Mouse (Mus musculus): ENCODE data around the gene Lyrm4.

Gene Lyrm4

GRCm38 (mm10) chr13:36117143-36118014 lies at the start of gene Lyrm4, which contains the start of gene Fars2:
Gene Lyrm4 (minus strand): TSS chr13:36117526.
Gene Fars2 (plus strand): TSS chr13:36117412.
- in situ Hi-C loops (cut with MboI; ENCODE audit: low sequenced_read_pairs), result no loop called here

GRCm38 (mm10) chr13:36163898-36164297 lies 46.6 kb upstream of the Lyrm4 start:
- in situ Hi-C loops (cut with MboI; ENCODE audit: low sequenced_read_pairs), result no loop called here

GRCm38 (mm10) chr13:36163411-36163810 lies 46.1 kb upstream of the Lyrm4 start:
- in situ Hi-C loops (cut with MboI; ENCODE audit: low sequenced_read_pairs), result no loop called here

- in situ Hi-C loops (cut with MboI; ENCODE audit: low sequenced_read_pairs), result no loop called here
These were observed 39.1 kb upstream of the Lyrm4 start for GRCm38 (mm10) chr13:36156340-36156931.

GRCm38 (mm10) chr13:36152728-36153498 lies 35.6 kb upstream of the Lyrm4 start:
- in situ Hi-C loops (cut with MboI; ENCODE audit: low sequenced_read_pairs), result no loop called here

- in situ Hi-C loops (cut with MboI; ENCODE audit: low sequenced_read_pairs), result no loop called here
These were observed 32.9 kb upstream of the Lyrm4 start for GRCm38 (mm10) chr13:36150272-36150671.

- in situ Hi-C loops (cut with MboI; ENCODE audit: low sequenced_read_pairs), result no loop called here
These were observed 32.0 kb upstream of the Lyrm4 start for GRCm38 (mm10) chr13:36149175-36149939.

GRCm38 (mm10) chr13:36145601-36146000 lies 28.3 kb upstream of the Lyrm4 start:
- in situ Hi-C loops (cut with MboI; ENCODE audit: low sequenced_read_pairs), result no loop called here

GRCm38 (mm10) chr13:36140247-36141016 lies 23.1 kb upstream of the Lyrm4 start:
- in situ Hi-C loops (cut with MboI; ENCODE audit: low sequenced_read_pairs), result no loop called here

- in situ Hi-C loops (cut with MboI; ENCODE audit: low sequenced_read_pairs), result no loop called here
These were observed 22.4 kb upstream of the Lyrm4 start for GRCm38 (mm10) chr13:36139703-36140102.

GRCm38 (mm10) chr13:36131992-36132649 lies 14.8 kb upstream of the Lyrm4 start:
- in situ Hi-C loops (cut with MboI; ENCODE audit: low sequenced_read_pairs), result no loop called here

GRCm38 (mm10) chr13:36131401-36131800 lies 14.1 kb upstream of the Lyrm4 start:
- in situ Hi-C loops (cut with MboI; ENCODE audit: low sequenced_read_pairs), result no loop called here

- in situ Hi-C loops (cut with MboI; ENCODE audit: low sequenced_read_pairs), result no loop called here
These were observed 12.2 kb upstream of the Lyrm4 start for GRCm38 (mm10) chr13:36129360-36130054.

- in situ Hi-C loops (cut with MboI; ENCODE audit: low sequenced_read_pairs), result no loop called here
These were observed 3.3 kb upstream of the Lyrm4 start for GRCm38 (mm10) chr13:36120606-36121005.

- in situ Hi-C loops (cut with MboI; ENCODE audit: low sequenced_read_pairs), result no loop called here
These were observed 2.4 kb upstream of the Lyrm4 start for GRCm38 (mm10) chr13:36119684-36120083.

GRCm38 (mm10) chr13:36116520-36117142 lies 695 bp downstream of the Lyrm4 start:
- in situ Hi-C loops (cut with MboI; ENCODE audit: low sequenced_read_pairs), result no loop called here

- in situ Hi-C loops (cut with MboI; ENCODE audit: low sequenced_read_pairs), result no loop called here
These were observed 4.1 kb downstream of the Lyrm4 start for GRCm38 (mm10) chr13:36113181-36113580.

- in situ Hi-C loops (cut with MboI; ENCODE audit: low sequenced_read_pairs), result no loop called here
These were observed 6.0 kb downstream of the Lyrm4 start for GRCm38 (mm10) chr13:36111331-36111730.
